Mouse (Mus musculus) CH12.LX (cell line): ENCODE data around the gene Hpse2. TPM values are rescaled to one million over a fixed set of nuclear protein-coding genes. Genes with fewer than 3 reads are reported as not detected.

Experiments
- DNase-seq: peaks from one replicate; pipeline ENCODE4 v3.0.0-alpha.2; 2013; ENCODE audit errors: extremely low read depth
- H3K27ac ChIP-seq: 2 replicates; pipeline ENCODE4 v1.5.1; 2012; ENCODE audit warnings: low read depth, mild to moderate bottlenecking, control low read depth, moderate library complexity; ENCODE audit not compliant: insufficient read depth
- H3K27me3 ChIP-seq: replicated peaks from 2 replicates; pipeline ENCODE3; 2012; ENCODE audit warnings: inconsistent platforms
- H3K36me3 ChIP-seq, 2 experiments: replicated peaks in 1 of 2; 2 replicates each; pipeline versions ENCODE3 to v1.6.1; 2012; ENCODE audit warnings: inconsistent platforms in 1 of 2, low read length in 1 of 2, mild to moderate bottlenecking in 1 of 2, mixed read lengths in 1 of 2, moderate library complexity in 1 of 2; ENCODE audit not compliant: control insufficient read depth in 1 of 2, insufficient read depth in 1 of 2
- H3K4me1 ChIP-seq, 2 experiments: 2 replicates each; pipeline ENCODE4 v1.6.1; 2012; ENCODE audit warnings: inconsistent platforms in 1 of 2, moderate library complexity in 1 of 2; ENCODE audit not compliant: insufficient read depth in 2 of 2, control insufficient read depth in 1 of 2
- H3K4me2 ChIP-seq: 2 replicates; pipeline ENCODE4 v1.6.1; 2012; ENCODE audit warnings: low read depth, mild to moderate bottlenecking, control low read depth; ENCODE audit not compliant: poor library complexity, insufficient read depth, severe bottlenecking
- H3K4me3 ChIP-seq, 3 experiments: fragments of 150-350 bp in 1 of 3; sonication (generic) in 1 of 3; replicated peaks in 1 of 3; 2 replicates each; pipeline versions ENCODE3 to v1.5.1; 2011 to 2012; ENCODE audit warnings: low read depth in 2 of 3, low read length in 2 of 3, mild to moderate bottlenecking in 2 of 3, moderate library complexity in 2 of 3, control low read depth in 1 of 3, improper control_type of control experiment in 1 of 3, inconsistent platforms in 1 of 3, mixed read lengths in 1 of 3; ENCODE audit not compliant: poor library complexity in 1 of 3
- H3K79me2 ChIP-seq: replicated peaks from 2 replicates; pipeline ENCODE4 v1.6.1; 2012; ENCODE audit warnings: mild to moderate bottlenecking, moderate library complexity; ENCODE audit not compliant: control insufficient read depth, poor library complexity, insufficient read depth, severe bottlenecking; ENCODE audit errors: extremely low read depth
- H3K9ac ChIP-seq: 2 replicates; pipeline ENCODE4 v1.6.1; 2012; ENCODE audit warnings: low read depth, mild to moderate bottlenecking, control low read depth, moderate library complexity; ENCODE audit not compliant: insufficient read depth
- H3K9me3 ChIP-seq: replicated peaks from 2 replicates; pipeline ENCODE3; 2012; ENCODE audit warnings: low read length, inconsistent platforms, mixed read lengths
- CHD1 ChIP-seq: IDR thresholded peaks from 2 replicates; pipeline ENCODE4 v1.6.1; 2012; ENCODE audit warnings: low read depth, low read length, improper control_type of control experiment, inconsistent platforms
- CHD2 ChIP-seq: IDR thresholded peaks from 2 replicates; pipeline ENCODE4 v1.6.1; 2011; ENCODE audit warnings: low read length, improper control_type of control experiment
- CTCF ChIP-seq, 2 experiments: IDR thresholded peaks in 1 of 2; conservative IDR thresholded peaks in 1 of 2; 2 replicates each; pipeline ENCODE4 v1.5.1; 2011 to 2012; ENCODE audit warnings: low read depth in 2 of 2, low read length in 2 of 2, improper control_type of control experiment in 1 of 2, inconsistent platforms in 1 of 2, mild to moderate bottlenecking in 1 of 2, moderate library complexity in 1 of 2
- ELF1 ChIP-seq: IDR thresholded peaks from 2 replicates; pipeline ENCODE4 v1.6.1; 2014; ENCODE audit warnings: low read depth, mild to moderate bottlenecking, inconsistent platforms, low read length, improper control_type of control experiment
- MAX ChIP-seq: IDR thresholded peaks from 2 replicates; pipeline ENCODE4 v1.6.1; 2011; ENCODE audit warnings: low read length, improper control_type of control experiment
- MXI1 ChIP-seq: IDR thresholded peaks from 2 replicates; pipeline ENCODE4 v1.6.1; 2011; ENCODE audit warnings: mild to moderate bottlenecking, low read depth, low read length, improper control_type of control experiment
- NELFE ChIP-seq: IDR thresholded peaks from 2 replicates; pipeline ENCODE4 v1.6.1; 2011; ENCODE audit warnings: low read depth, low read length, improper control_type of control experiment
- POLR2A ChIP-seq: IDR thresholded peaks from 2 replicates; pipeline ENCODE4 v1.6.1; 2011; ENCODE audit warnings: low read depth, mild to moderate bottlenecking, improper control_type of control experiment, low read length
- RAD21 ChIP-seq: IDR thresholded peaks from 2 replicates; pipeline ENCODE4 v1.6.1; 2011; ENCODE audit warnings: low read depth, mild to moderate bottlenecking, low read length, improper control_type of control experiment, moderate library complexity
- RCOR1 ChIP-seq: conservative IDR thresholded peaks from 2 replicates; pipeline ENCODE4 v1.6.1; 2012; ENCODE audit warnings: low read depth, mild to moderate bottlenecking, inconsistent platforms, low read length, improper control_type of control experiment
- SIN3A ChIP-seq: IDR thresholded peaks from 2 replicates; pipeline ENCODE4 v1.6.1; 2012; ENCODE audit warnings: low read length, improper control_type of control experiment, inconsistent platforms
- SMC3 ChIP-seq: IDR thresholded peaks from 2 replicates; pipeline ENCODE4 v1.6.1; 2011; ENCODE audit warnings: low read depth, low read length, improper control_type of control experiment
- TBP ChIP-seq: conservative IDR thresholded peaks from 2 replicates; pipeline ENCODE4 v1.6.1; 2011; ENCODE audit warnings: low read depth, low read length, improper control_type of control experiment
- USF1 ChIP-seq: IDR thresholded peaks from 2 replicates; pipeline ENCODE4 v1.6.1; 2014; ENCODE audit warnings: low read depth, mild to moderate bottlenecking, inconsistent platforms, low read length, improper control_type of control experiment
- ZC3H11A ChIP-seq: IDR thresholded peaks from 2 replicates; pipeline ENCODE4 v1.6.1; 2012; ENCODE audit warnings: low read depth, mild to moderate bottlenecking, inconsistent platforms, low read length, improper control_type of control experiment
- ZKSCAN1 ChIP-seq: IDR thresholded peaks from 2 replicates; pipeline ENCODE4 v1.6.1; 2012; ENCODE audit warnings: low read depth, inconsistent platforms, low read length, improper control_type of control experiment, borderline replicate concordance
- ZNF384 ChIP-seq: IDR thresholded peaks from 2 replicates; pipeline ENCODE4 v1.6.1; 2012; ENCODE audit warnings: low read depth, low read length, improper control_type of control experiment, inconsistent platforms
- dilution Hi-C: fragments of 300-500 bp; cut with MboI; formaldehyde crosslinking; loops from 2 replicates; pipeline ENCODE4 v1.14.3; 2020; ENCODE audit warnings: low sequenced_read_pairs; ENCODE audit not compliant: extremely low pct_unique_long_range_greater_than_20kb, extremely low pct_ligation_motif_present
- in situ Hi-C: fragments of 300-500 bp; cut with MboI; formaldehyde crosslinking; loops from 3 replicates; pipeline ENCODE4 v1.14.3; 2019; ENCODE audit warnings: low sequenced_read_pairs, low pct_ligation_motif_present, low pct_unique_long_range_greater_than_20kb, mixed read lengths
- polyA plus RNA-seq: library from polyadenylated mRNA; unstranded; fragments of >175 nt; gene quantifications from 2 replicates; pipeline ENCODE4 v1.2.1, GENCODE M21; 2012; ENCODE audit warnings: low read depth; ENCODE audit not compliant: insufficient read length
- total RNA-seq, 2 experiments: library from RNA; depleted of rRNA; stranded (reverse); fragments of 300-350 nt in 1 of 2; fragments of >200 nt in 1 of 2; gene quantifications; 2 replicates each; pipeline ENCODE4 v1.2.3; 2012 to 2014

Hpse2 gene
- total and polyA plus RNA-seq, 3 experiments, result not detected

DNA sequence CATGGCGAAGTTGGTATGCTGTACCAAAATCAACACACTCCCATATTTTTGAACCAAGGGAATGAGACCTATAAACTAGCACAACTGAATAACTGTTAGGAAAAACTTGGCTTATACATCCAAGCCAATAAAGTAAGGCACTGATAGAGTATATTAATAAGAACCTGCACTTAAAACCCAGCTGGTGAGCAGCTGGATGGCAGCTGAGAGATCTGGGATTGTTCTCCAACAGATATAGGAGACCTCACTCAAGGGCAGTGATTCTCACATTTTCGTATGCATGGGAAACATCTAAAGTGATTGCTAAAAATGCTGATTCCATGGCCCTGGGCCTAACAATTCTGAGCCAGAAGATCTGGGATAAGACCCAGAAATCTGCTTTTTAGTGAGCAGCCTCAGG lies 345.9 kb downstream of the Hpse2 start:
- dilution Hi-C loops (no loop called here), in situ Hi-C loops (loop anchor here (25.0 kb wide), 1 partner anchor 270 kb away; no protein-coding TSS in a partner anchor)
- no peaks in the 10 kb centered on the region for H3K9me3 ChIP-seq
- H3K27me3 ChIP-seq, result no peaks in the 10 kb centered on the region
- DNase-seq, result no peak
- no peak overlapping the region for H3K9ac ChIP-seq
- H3K79me2 ChIP-seq, result no peaks in the 10 kb centered on the region
- TF ChIP-seq ELF1 (no peak), MAX (no peak), CHD2 (no peak), ZNF384 (no peak), MXI1 (no peak), SIN3A (no peak), USF1 (no peak), NELFE (no peak), RCOR1 (no peak), ZKSCAN1 (no peak), POLR2A (no peak), TBP (no peak), CHD1 (no peak)
- no peak overlapping the region for H3K27ac ChIP-seq
- H3K4me2 ChIP-seq, result no peak overlapping the region
- H3K36me3 ChIP-seq, result no peaks in the 10 kb centered on the region
- H3K4me1 ChIP-seq, result peaks cover 0 to 5% of the 10 kb centered on the region in 2 experiments; a peak in 1 of 4 replicates
- no peak overlapping the region for H3K4me3 ChIP-seq

DNA sequence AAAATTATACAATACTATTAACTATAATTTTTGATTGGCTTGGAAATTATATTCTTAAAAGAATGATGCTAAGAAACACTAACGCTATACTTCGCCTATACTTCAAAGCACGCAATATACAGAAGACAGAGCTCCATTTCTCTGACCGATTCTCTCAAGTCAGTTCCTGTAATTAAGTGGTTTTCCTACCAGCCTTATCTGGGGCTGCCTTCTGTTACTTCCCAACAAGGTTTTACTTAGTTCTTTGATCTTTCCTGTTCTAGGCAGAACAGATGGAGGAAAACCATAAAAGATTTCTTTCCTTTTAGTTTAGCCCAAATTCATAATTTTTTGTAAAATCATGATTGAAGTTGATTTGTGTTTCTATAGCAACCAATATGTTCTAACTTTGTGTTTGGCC lies 351.8 kb downstream of the Hpse2 start:
- peaks cover 0 to 9% of the 10 kb centered on the region in 2 experiments; a peak in 1 of 4 replicates for H3K4me1 ChIP-seq
- no peak overlapping the region for H3K27ac ChIP-seq
- in situ Hi-C loops, result loop anchor here (25.0 kb wide), 1 partner anchor 276 kb away; no protein-coding TSS in a partner anchor
- no peaks in the 10 kb centered on the region for H3K36me3 ChIP-seq
- no peak for DNase-seq
- no peaks in the 10 kb centered on the region for H3K27me3 ChIP-seq
- H3K9me3 ChIP-seq, result no peaks in the 10 kb centered on the region
- dilution Hi-C loops, result no loop called here
- H3K4me3 ChIP-seq, result no peak overlapping the region
- H3K9ac ChIP-seq, result no peak overlapping the region
- no peak for TF ChIP-seq MAX
- TF ChIP-seq USF1, result no peak
- TF ChIP-seq ZC3H11A, result no peak
- no peak for TF ChIP-seq ZKSCAN1
- TF ChIP-seq POLR2A, result no peak
- TF ChIP-seq, all 38 proteins: peak for 0
- Histone ChIP-seq H3K4me2 (no peak overlapping the region), H3K79me2 (no peaks in the 10 kb centered on the region)

GRCm38 (mm10) chr19:43027305-43027704 lies 360.9 kb downstream of the Hpse2 start:
- peak; percentile 32; the same call in 1 of the 2 replicates for TF ChIP-seq ZC3H11A
- peak; percentile 40 to 79; a peak in 3 of 4 replicates for TF ChIP-seq CTCF (conservative IDR thresholded peaks at IDR 0.05 in 1 of 2, IDR thresholded peaks at IDR 0.05 in 1 of 2; ENCODE audit: low read depth in 2 of 2, low read length in 2 of 2)
- TF ChIP-seq RAD21, result peak; percentile 74
- TF ChIP-seq ZKSCAN1, result no peak
- 0 out of 2 replicates have a peak, but pooled peaks have one; percentile 14 for TF ChIP-seq NELFE
- peak; percentile 85 for TF ChIP-seq SMC3
- Histone ChIP-seq H3K79me2 (no peaks in the 10 kb centered on the region), H3K9ac (no peak overlapping the region), H3K36me3 (no peaks in the 10 kb centered on the region), H3K4me3 (no peak overlapping the region), H3K27ac (no peak overlapping the region), H3K27me3 (no peaks in the 10 kb centered on the region), H3K4me1 (peaks cover 0 to 11% of the 10 kb centered on the region in 2 experiments; a peak in 2 of 4 replicates), H3K9me3 (peaks cover 2% of the 10 kb centered on the region), H3K4me2 (no peak overlapping the region)
- DNase-seq, result peak; percentile 40
- in situ Hi-C loops (loop anchor here (10.0 to 25.0 kb wide), 2 partner anchors 223 to 285 kb away; no protein-coding TSS in a partner anchor), dilution Hi-C loops (no loop called here)
